Mouse (Mus musculus) megakaryocyte-erythroid progenitor cell, adult 5-6 weeks (primary cell): ENCODE data around the gene Lrrc14b. TPM values are rescaled to one million over a fixed set of nuclear protein-coding genes. Genes with fewer than 3 reads are reported as not detected.

Source experiments
- total RNA-seq, 2 experiments: library from RNA; stranded (forward) in 1 of 2; stranded (reverse) in 1 of 2; fragments of 200-1000, 215-1000 nt in 1 of 2; fragments of >200 nt in 1 of 2; fragmentation: Nextera tagmentation in 1 of 2; gene quantifications; 2 replicates each; pipeline ENCODE4 v1.2.3; 2014 to 2017

Lrrc14b gene
- total RNA-seq, 2 experiments from 2014 or later: not detected

Other genes with a start within 250 kb of the Lrrc14b start
- not detected in 2 replicates for gene Slc9a3, start 242.5 kb downstream of the Lrrc14b start, total RNA-seq (2014; fragmentation: Nextera tagmentation)
- not detected in 2 replicates for gene Slc9a3, start 242.5 kb downstream of the Lrrc14b start, total RNA-seq (2017)
- gene Exoc3, start 155.3 kb downstream of the Lrrc14b start, total RNA-seq (2014; fragmentation: Nextera tagmentation): 31.8 and 34.2 TPM in 2 replicates
- gene Exoc3, start 155.3 kb downstream of the Lrrc14b start, total RNA-seq (2017): 30.3 and 38.6 TPM in 2 replicates
- gene Ahrr, start 71.7 kb downstream of the Lrrc14b start, total RNA-seq (2014; fragmentation: Nextera tagmentation): not detected in 2 replicates
- gene Ahrr, start 71.7 kb downstream of the Lrrc14b start, total RNA-seq (2017): 0.80 TPM in 1 of 2 replicates, not detected in the other
- gene Pdcd6, start 46.4 kb downstream of the Lrrc14b start, total RNA-seq (2014; fragmentation: Nextera tagmentation): 102 and 146 TPM in 2 replicates
- 107 and 126 TPM in 2 replicates for gene Pdcd6, start 46.4 kb downstream of the Lrrc14b start, total RNA-seq (2017)
- gene Sdha, start 13.7 kb downstream of the Lrrc14b start, total RNA-seq (2014; fragmentation: Nextera tagmentation): 173 and 209 TPM in 2 replicates
- gene Sdha, start 13.7 kb downstream of the Lrrc14b start, total RNA-seq (2017): 330 and 537 TPM in 2 replicates
- 21.0 and 28.1 TPM in 2 replicates for gene Ccdc127, start 13.7 kb downstream of the Lrrc14b start, total RNA-seq (2014; fragmentation: Nextera tagmentation)
- gene Ccdc127, start 13.7 kb downstream of the Lrrc14b start, total RNA-seq (2017): 41.0 and 71.2 TPM in 2 replicates
- gene Zfp72, start 26.8 kb upstream of the Lrrc14b start, total RNA-seq (2014; fragmentation: Nextera tagmentation): 1.0 and 2.0 TPM in 2 replicates
- gene Zfp72, start 26.8 kb upstream of the Lrrc14b start, total RNA-seq (2017): 1.6 and 7.2 TPM in 2 replicates
- gene Ftl1-ps1, start 35.7 kb upstream of the Lrrc14b start, total RNA-seq (2014; fragmentation: Nextera tagmentation): 33.0 and 41.4 TPM in 2 replicates
- 13.7 and 17.1 TPM in 2 replicates for gene Ftl1-ps1, start 35.7 kb upstream of the Lrrc14b start, total RNA-seq (2017)
- 10.5 and 15.8 TPM in 2 replicates for gene Zfp825, start 130.0 kb upstream of the Lrrc14b start, total RNA-seq (2014; fragmentation: Nextera tagmentation)
- 3.4 and 15.7 TPM in 2 replicates for gene Zfp825, start 130.0 kb upstream of the Lrrc14b start, total RNA-seq (2017)